ENCODE assay signal across 12 mouse cellular contexts in genomic region chr2:75439522-75440230, GRCm38 (mm10).
"Had no signal": no experiment of that assay in that cellular context is flagged by ENCODE, and none has a peak within 500 bp of the region (broad histone marks: within the 10 kb centered on the region; RNA-seq: fewer than 3 reads in every experiment).

No protein-coding gene starts in this region.

- H3K27ac ChIP-seq: intestine, embryonic 15.5 days; layer of hippocampus, adult 2 months; liver, embryonic 14.5 days; midbrain, embryonic 12.5 days; stomach, embryonic 15.5 days had no signal

- H3K36me3 ChIP-seq: intestine, embryonic 15.5 days; midbrain, embryonic 12.5 days; stomach, embryonic 15.5 days had no signal

- H3K4me1 ChIP-seq: intestine, embryonic 15.5 days; stomach, embryonic 15.5 days had no signal

- DNase-seq: kidney, adult 2 months; kidney, postnatal 36 days; lung, postnatal 14 days; right cerebral cortex, postnatal 14 days; thymus, adult 2 months; thymus, postnatal 25 days had no signal

- H3K27me3 ChIP-seq: intestine, embryonic 15.5 days; midbrain, embryonic 12.5 days; stomach, embryonic 15.5 days had no signal

- H3K4me2 ChIP-seq: intestine, embryonic 15.5 days; midbrain, embryonic 12.5 days; stomach, embryonic 15.5 days had no signal

- ATAC-seq: hindbrain, embryonic 16.5 days; intestine, embryonic 15.5 days had no signal

- H3K9ac ChIP-seq: intestine, embryonic 15.5 days; liver, embryonic 14.5 days; midbrain, embryonic 12.5 days; stomach, embryonic 15.5 days had no signal

- H3K4me3 ChIP-seq: intestine, embryonic 15.5 days; layer of hippocampus, adult 2 months; midbrain, embryonic 12.5 days; stomach, embryonic 15.5 days had no signal

- H3K9me3 ChIP-seq: intestine, embryonic 15.5 days; stomach, embryonic 15.5 days had no signal
